Mouse (Mus musculus) cerebellum, postnatal 4 days (tissue): Measurements from ENCODE around the gene Arntl.
"Not testable (repeated sequence)": the region's sequence is repeated elsewhere in the genome, so short reads cannot be mapped to it uniquely, and the experiment has no call there.

Experiments used
- DNase-seq, 2 experiments: peaks; one replicate each; pipeline ENCODE4 v3.0.0; 2022; ENCODE audit warnings: low spot score in 2 of 2, mixed read lengths in 1 of 2

Gene Arntl

DNA sequence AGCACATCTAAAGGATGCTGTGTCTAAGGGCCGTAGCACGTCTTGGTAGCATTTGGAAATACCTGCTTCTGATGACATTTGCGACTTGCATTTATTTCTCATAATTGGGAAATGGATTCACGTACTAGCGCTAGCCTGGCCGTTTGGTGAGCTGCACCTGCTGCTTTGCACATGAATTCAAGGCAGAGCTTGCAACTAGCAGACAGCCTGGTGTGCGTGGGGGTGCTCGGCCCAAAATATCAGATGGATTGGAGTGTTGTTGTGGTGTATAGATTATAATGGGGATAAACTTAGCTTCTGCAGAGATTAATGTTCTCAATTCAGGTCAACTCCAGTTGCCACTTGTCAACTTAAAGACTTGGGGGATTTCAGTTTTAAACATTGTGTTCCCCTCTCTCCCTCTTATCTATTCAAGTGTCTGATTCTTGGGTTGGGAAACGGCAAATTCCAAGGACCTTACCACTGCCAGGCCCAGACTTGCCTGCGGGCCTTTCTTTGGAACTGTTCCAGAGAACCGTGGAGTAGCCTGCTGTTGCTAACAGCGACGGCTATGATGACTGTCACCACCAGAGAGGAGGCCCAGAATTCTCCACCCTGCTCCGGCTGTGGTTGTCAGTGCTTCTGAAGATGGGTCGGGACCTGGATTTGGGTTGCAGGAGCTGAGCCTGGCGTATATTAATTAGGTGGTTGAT is 42.0 kb downstream of the Arntl start:
- peak in 1 of 2 experiments; percentile 68 for DNase-seq

DNA sequence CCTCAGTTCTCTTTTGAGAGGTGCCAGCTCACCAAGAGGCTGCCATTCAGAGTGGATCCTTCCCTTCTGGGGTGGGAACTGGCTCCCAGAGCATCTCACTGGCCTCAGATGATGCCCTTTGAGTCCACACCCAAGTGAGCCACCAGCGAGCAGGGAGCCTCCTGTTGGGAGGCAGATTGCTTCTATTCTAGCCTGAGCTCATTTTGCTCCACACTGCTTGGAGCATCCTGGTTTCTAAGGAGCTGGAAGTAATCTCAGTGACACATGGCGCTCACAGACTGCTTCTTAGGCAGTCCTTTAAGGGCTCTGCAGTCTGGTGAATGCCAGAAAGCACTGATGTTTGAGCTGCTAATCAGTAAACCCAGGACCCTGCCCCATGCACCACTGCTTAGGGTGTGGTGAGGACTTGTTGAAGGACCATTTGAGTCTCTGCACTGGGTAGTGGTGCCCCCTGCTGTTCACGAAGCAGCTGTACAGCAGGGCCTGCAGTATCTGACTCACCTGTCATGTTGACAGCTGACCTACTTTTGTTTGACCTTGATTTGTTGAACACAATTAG is 43.2 kb downstream of the Arntl start:
- peak in 1 of 2 experiments; percentile 53 for DNase-seq

DNA sequence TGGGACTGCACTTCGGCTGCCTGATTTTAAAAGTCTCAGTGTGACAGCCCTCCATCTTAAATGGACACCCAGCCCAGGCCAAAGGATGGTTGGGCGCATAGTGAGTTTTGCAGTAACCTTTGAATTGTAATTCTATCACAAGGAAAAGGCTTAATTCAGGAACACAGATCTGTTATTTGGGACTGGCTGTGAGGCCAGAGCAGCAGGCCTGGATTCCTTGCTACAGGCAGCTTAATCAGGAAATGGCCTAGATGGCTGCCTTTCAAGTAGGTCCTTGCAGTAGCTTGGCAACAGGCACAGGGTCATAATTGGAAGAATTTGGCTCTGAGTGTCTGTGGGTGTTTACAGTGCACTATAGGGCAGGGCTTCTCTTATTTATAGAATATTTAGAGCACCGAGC is 43.7 kb downstream of the Arntl start:
- DNase-seq: peak in 1 of 2 experiments; percentile 45

DNA sequence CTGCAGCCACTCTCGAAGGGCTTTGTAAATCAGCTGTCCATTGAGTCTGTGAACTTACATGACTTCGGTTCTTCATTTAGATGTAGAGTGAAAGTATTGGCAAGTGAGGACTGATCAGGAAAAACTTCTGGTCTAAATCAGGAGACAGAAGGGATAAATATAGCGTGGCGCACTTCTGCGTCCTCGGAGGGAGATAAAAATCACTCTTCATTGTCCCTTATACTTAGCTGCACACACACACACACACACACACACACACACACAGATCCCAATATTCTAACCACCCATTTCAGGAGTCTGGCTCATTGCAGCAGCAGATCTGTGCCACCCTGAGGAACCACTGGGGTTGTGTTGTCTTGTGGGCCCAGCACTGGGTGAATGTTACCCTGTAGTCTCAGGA is 44.3 kb downstream of the Arntl start:
- DNase-seq: no peak

- no peak for DNase-seq
These were observed 46.6 kb downstream of the Arntl start for GRCm38 (mm10) chr7:113253777-113254405.

GRCm38 (mm10) chr7:113256046-113256445 is 48.8 kb downstream of the Arntl start:
- DNase-seq: peak in 1 of 2 experiments; percentile 61

DNA sequence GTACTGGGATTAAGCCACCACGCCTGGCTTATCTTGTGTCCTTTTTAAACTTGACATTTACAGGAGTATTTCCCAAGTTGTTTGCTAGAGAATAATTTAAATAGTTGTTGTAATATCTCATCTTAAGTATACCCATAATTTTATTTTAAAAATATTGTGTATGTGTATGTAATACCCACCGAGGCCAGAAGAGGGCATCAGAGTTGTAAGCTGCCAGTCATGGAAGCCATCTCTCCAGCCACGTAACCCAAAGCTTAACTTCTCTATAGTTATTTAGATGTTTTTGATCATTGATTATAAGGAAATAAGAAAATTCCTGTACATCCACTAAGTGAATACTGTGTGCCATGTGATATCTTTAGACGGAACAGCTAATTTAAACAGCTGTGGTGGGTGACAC is 51.2 kb downstream of the Arntl start:
- no peak for DNase-seq

DNA sequence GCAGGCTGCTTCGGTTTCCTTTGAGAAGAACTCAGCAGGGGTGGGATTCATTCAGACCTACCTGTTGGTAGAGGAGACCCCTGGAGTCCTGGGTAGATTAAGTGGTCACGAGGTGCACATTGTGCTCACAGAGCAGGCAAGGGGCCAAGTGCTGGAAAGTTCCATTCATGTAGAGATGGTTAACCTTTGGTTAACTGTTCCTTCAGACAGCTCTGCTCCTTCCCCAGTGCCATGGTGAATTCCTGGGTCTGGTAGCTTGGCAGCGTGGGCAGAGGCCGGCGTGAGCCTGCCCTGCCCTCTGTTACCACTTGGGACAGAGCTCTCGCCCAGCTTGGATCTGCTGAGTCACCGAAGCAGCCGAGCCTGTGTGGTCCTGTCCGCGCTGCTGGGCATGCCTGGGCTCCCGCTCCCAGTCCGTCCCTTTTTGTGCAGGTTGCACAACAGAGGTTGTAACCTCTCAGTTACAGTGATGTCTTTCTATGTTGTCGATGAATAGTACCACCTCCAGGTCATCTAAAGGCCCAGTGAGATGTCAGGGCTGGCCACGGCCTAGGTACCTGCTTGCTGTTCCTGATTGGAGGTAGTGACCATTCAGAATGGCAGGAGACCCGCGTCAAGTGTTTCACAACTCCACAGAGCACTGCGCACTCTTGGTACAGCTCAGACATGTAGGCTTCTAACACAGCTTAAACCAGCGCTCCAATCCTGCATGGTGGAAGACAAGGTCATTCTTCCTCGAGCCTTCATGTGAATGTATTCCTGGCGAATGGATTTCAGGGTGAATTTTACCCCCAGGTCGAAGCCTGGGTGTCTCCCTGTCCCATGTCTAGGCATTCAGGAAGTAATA is 53.3 kb downstream of the Arntl start:
- no peak for DNase-seq

GRCm38 (mm10) chr7:113261690-113262089 is 54.4 kb downstream of the Arntl start:
- no peak for DNase-seq

- DNase-seq: not testable (repeated sequence)
These were observed 55.5 kb downstream of the Arntl start for GRCm38 (mm10) chr7:113262510-113263467.

DNA sequence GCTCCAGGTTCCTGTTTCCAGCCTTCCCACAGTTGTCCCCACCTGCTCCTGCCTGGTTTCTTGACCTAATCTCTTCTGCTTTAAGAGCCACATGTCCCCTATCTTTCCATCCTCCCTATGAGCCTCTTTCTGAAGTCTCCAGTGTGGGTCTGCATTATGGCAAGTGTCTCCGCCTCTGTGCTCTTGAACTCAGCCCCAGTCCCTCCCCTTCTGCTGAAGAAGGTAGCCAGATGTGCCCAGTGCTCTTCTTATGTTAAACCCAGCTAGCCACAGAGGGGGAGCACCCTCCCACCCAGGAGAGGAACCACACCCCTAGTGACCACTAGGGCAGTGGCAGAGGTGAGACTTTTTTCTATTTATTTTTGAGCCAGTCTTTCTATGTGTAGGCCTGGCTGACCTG is 56.7 kb downstream of the Arntl start:
- DNase-seq: no peak

GRCm38 (mm10) chr7:113268287-113268686 is 61.0 kb downstream of the Arntl start:
- peak; percentile 53 to 72 for DNase-seq

DNA sequence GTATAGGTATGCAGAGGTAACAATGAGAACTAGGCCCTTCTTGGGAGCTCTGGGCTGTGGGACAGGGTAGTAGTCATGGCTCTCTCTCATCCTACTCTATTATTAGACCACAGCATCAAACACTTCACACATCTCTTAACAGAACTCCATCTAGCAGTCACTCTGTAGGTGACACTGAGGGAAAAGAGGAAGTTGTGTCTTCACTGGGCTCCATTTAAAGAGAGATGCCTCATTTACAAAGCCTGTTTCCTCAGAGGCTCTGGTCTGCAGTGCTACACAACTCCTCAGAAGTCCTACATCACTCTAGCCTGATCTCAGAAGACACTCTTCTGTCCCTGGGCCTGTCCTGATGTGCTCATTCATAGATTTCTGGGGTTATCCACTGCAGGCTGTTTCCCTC is 61.8 kb downstream of the Arntl start:
- no peak for DNase-seq

DNA sequence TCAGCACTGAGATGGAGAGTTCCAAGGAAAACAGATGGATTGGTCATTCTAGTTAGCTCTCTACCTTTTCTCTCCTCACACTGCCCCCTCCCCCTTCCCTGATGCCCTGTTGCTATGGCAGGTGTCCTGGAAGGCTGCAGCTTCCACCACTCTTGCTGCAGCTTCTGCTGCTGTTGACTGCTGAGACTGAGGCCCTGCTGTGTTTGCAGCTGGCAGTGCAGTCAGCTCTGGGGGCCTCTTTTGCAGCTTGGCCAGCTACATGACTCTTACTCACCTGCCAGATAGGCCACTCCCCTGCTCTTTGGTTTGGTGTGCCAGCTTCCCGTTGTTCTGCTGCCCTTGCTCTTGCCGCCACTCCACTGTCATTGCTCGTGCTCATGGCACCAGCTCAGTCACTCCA is 62.7 kb downstream of the Arntl start:
- no peak for DNase-seq

DNA sequence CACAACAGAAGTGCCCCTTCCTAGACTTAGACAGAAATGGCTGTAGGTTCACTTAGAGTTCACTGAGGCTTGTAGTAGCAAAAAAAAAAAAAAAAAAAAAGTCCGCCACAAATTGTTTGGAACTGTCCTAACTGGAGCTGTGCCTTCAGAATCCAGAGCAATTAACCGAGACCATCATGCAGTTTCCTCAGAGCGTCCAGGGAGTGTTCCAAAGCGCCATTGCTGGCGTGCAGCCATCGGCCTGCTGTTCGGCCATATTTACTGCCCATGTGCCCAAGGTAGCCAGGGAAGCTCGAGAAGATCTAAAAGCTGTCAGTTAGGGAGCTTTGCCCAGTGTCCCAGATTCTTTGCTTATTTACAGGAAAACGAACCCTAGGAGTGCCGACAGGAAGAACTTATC is 63.3 kb downstream of the Arntl start:
- DNase-seq: peak; percentile 59 to 80

GRCm38 (mm10) chr7:113270991-113271390 is 63.7 kb downstream of the Arntl start:
- DNase-seq: no peak

GRCm38 (mm10) chr7:113272338-113272997 is 65.2 kb downstream of the Arntl start:
- DNase-seq: no peak

GRCm38 (mm10) chr7:113277245-113277644 is 70.0 kb downstream of the Arntl start:
- DNase-seq: no peak

DNA sequence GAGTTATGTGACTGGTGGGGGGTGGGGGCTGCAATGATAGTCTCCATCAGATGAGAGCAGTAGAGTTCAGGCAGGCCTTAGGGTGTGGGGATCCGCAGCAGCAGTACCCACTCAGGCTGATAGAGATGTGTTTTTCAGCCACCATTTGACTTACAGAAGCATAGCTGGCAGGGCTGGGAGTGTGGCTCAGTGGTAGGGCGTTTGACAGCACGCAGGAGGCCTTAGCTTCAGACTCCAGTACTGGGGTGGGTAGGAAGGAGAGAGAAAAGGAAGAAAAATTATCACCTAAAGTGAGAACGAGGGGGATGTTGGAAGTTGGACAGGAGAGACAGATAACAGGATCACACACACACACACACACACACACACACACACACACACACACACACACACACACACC is 71.2 kb downstream of the Arntl start:
- DNase-seq: no peak

DNA sequence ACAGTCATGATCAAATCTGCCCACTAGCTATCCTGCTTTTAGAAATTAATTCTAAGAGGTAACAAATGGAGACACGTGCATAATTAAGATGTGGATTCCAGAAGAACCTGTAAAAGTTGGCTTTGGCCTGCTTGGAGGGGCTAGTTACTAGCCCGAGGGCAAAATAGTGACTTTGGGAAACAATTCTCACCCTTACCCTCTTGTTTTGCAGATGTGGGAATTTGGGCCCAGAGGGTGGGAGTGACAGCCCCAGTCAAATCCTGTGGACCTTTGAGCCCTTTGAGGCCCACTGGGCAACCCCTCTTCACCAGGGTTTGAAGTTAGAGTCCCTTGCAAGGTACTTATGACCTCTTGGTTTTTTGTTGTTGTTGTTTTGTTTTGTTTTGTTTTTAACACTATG is 72.0 kb downstream of the Arntl start:
- DNase-seq: no peak

DNA sequence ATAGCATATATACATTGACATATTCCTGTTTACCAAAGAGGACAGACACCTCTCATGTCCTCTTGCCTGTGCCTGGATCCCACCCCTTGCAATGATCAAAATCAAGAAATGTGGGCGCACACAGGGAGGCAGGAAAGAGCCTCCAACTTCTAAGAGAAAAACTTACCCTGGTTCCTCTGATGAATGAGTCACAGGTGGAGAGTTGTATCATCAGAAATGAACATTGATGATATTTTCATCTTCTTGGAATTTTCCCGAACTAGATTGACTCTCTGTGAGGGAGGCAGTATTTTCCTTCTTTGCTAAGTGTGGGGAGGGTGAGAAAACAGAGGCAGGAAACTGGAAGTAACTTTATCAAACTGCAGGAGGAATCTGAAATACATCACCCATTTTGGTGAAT is 78.1 kb downstream of the Arntl start:
- no peak for DNase-seq
